ENCODE assay signal across 35 mouse cellular contexts in genomic region chr3:58990556-58990955, GRCm38 (mm10).
"Had no signal": no experiment of that assay in that cellular context is flagged by ENCODE, and none has a peak within 500 bp of the region (broad histone marks: within the 10 kb centered on the region; RNA-seq: fewer than 3 reads in every experiment).

No protein-coding gene starts in this region.

- ATAC-seq: hindbrain, embryonic 16.5 days; hindbrain, postnatal 0 days; inflammation-experienced regulatory T-cells, adult 6 months; intestine, embryonic 15.5 days; intestine, embryonic 16.5 days; intestine, postnatal 0 days had no signal

- DNase-seq: heart, postnatal 10 days; heart, postnatal 14 days; heart, postnatal 36 days; heart, postnatal 4 days; kidney, adult 11 months; kidney, adult 18-20 months; kidney, adult 2 months; kidney, adult 8-10 months; kidney, adult 9 months; kidney, postnatal 10 days; kidney, postnatal 14 days; kidney, postnatal 25 days; kidney, postnatal 36 days; kidney, postnatal 4 days; layer of hippocampus, adult 9-11 months; layer of hippocampus, postnatal 36 days had no signal

- H3K4me1 ChIP-seq: heart, embryonic 12.5 days; heart, embryonic 13.5 days; heart, embryonic 15.5 days; intestine, embryonic 15.5 days; kidney, embryonic 15.5 days had no signal

- H3K9ac ChIP-seq: heart, embryonic 12.5 days; heart, embryonic 13.5 days; heart, embryonic 15.5 days; hindbrain, embryonic 12.5 days; hindbrain, embryonic 13.5 days; hindbrain, embryonic 14.5 days; hindbrain, embryonic 15.5 days; intestine, embryonic 15.5 days; kidney, embryonic 15.5 days had no signal

- H3K4me2 ChIP-seq: heart, embryonic 11.5 days; heart, embryonic 12.5 days; heart, embryonic 13.5 days; heart, embryonic 15.5 days; hindbrain, embryonic 12.5 days; hindbrain, embryonic 13.5 days; hindbrain, embryonic 14.5 days; hindbrain, embryonic 15.5 days; intestine, embryonic 15.5 days; kidney, embryonic 15.5 days had no signal

- H3K27ac ChIP-seq: heart, embryonic 10.5 days; heart, embryonic 13.5 days; heart, embryonic 15.5 days; hindbrain, embryonic 10.5 days; hindbrain, embryonic 12.5 days; hindbrain, embryonic 13.5 days; hindbrain, embryonic 14.5 days; hindbrain, embryonic 15.5 days; hindbrain, postnatal 0 days; intestine, embryonic 15.5 days; kidney, embryonic 15.5 days; kidney, postnatal 0 days; layer of hippocampus, adult 2 months had no signal

- H3K27me3 ChIP-seq: heart, embryonic 15.5 days; hindbrain, embryonic 15.5 days; intestine, embryonic 15.5 days had no signal

- H3K4me3 ChIP-seq: heart, embryonic 10.5 days; heart, embryonic 12.5 days; heart, embryonic 13.5 days; heart, embryonic 15.5 days; hindbrain, embryonic 10.5 days; hindbrain, embryonic 12.5 days; hindbrain, embryonic 13.5 days; hindbrain, embryonic 15.5 days; intestine, embryonic 15.5 days; kidney, embryonic 15.5 days; layer of hippocampus, adult 2 months had no signal

- H3K9me3 ChIP-seq: heart, embryonic 10.5 days; heart, embryonic 12.5 days; heart, embryonic 13.5 days; heart, embryonic 15.5 days; hindbrain, embryonic 10.5 days; hindbrain, embryonic 12.5 days; hindbrain, embryonic 13.5 days; hindbrain, embryonic 15.5 days; intestine, embryonic 15.5 days; kidney, embryonic 15.5 days had no signal

- H3K36me3 ChIP-seq: heart, embryonic 10.5 days; heart, embryonic 12.5 days; heart, embryonic 13.5 days; heart, embryonic 15.5 days; hindbrain, embryonic 10.5 days; hindbrain, embryonic 12.5 days; hindbrain, embryonic 13.5 days; hindbrain, embryonic 15.5 days; intestine, embryonic 15.5 days; kidney, embryonic 15.5 days had no signal
